Mouse (Mus musculus) telencephalon, adult 2 months (tissue): ENCODE results near the gene Fcor.

Experiments used
- DNase-seq: peaks from one replicate; pipeline ENCODE4 v3.0.0-alpha.2; 2011; ENCODE audit warnings: low read depth, low spot score

Gene Fcor

DNA sequence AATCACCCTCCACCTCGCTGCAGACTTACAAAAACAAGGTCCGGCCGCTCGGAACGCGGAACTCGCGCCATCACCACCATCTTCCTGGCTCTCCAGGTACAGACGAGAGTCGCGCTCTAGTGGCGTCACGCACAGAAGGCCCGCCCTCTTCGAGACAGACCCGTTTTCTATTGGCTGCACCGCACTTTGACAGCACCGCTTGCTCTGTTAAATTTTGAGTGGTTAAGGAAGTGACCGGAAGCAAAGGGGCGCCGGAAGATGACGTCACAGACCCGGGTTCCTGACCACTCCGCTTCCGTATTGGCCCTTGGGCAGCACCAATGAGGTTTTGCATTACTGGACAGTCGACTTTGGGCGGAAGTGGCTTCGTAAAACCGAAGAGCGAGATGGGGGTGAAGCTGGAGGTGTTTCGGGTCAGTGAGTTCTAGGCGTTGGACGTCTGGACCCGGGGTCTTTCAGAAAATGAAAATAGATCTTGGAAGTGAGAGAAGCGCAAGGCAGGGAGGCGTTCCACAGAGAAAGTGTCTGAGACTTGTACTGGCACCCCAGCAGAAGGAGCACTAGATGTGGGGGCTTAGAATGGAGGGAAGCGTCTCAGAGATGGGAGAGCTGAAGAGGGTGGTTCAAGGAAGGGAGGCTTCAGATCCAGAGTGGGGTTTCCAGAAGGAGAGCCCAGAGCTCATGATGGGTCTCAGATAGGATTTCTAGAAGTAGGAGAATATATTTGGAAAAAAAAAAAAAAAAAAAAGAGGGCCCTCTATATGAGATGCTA is 50.8 kb downstream of the Fcor start, which contains the start of the genes Xab2 and Pet100:
Gene Xab2, minus strand, starts transcription at position 118 of the 772 bp plus-strand sequence.
Gene Pet100, plus strand, starts transcription at position 350 of the 772 bp plus-strand sequence.
- peak; percentile 100 for DNase-seq
